Mouse (Mus musculus): ENCODE results near the gene Psmg4. TPM values are rescaled to one million over a fixed set of nuclear protein-coding genes. Genes with fewer than 3 reads are reported as not detected.

Gene Psmg4
- polyA plus RNA-seq, 1 experiment = 102 TPM

DNA sequence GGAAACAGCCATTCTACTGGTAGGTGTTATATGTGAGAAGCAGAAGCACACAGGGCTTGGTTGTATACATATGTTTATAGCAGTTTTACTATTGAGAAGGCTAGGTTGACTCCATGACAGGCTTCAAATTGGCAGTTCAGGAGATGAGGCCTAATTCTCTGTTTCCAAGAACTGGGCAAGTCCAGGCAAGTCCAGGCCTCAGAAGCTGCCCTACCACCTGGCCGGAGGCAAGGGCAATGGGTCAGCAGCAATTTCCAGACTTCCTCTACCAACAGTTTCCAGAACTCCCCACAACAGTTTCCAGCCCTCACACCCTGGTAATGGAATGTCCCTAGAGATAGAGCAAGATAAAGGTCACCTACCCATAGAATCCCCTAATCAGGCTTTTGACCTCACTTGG is 2.8 kb upstream of the Psmg4 start:
- peaks cover 5% of the 10 kb centered on the region; the same call in 1 of the 2 replicates for H3K4me1 ChIP-seq (ENCODE audit: control insufficient read depth, insufficient read depth, insufficient read length, low read length)
- no peak overlapping the region for H3K4me3 ChIP-seq (ENCODE audit: low read depth, low read length)
- H3K27me3 ChIP-seq (ENCODE audit: control insufficient read depth, insufficient read depth, low read length) = no peaks in the 10 kb centered on the region
- no peaks in the 10 kb centered on the region for H3K36me3 ChIP-seq (ENCODE audit: control insufficient read depth, insufficient read depth, low read length)
- WGBS = 96% methylated on average over 1 of the region's 1 CpGs
- H3K27ac ChIP-seq (ENCODE audit: insufficient read depth, low read depth, low read length) = no peak overlapping the region
- TF ChIP-seq POLR2A (IDR thresholded peaks at IDR 0.05; ENCODE audit: low read depth, low read length) (no peak), CTCF (IDR thresholded peaks at IDR 0.05; ENCODE audit: extremely low read depth, insufficient read length, insufficient replicate concordance, low read depth, low read length) (no peak)

DNA sequence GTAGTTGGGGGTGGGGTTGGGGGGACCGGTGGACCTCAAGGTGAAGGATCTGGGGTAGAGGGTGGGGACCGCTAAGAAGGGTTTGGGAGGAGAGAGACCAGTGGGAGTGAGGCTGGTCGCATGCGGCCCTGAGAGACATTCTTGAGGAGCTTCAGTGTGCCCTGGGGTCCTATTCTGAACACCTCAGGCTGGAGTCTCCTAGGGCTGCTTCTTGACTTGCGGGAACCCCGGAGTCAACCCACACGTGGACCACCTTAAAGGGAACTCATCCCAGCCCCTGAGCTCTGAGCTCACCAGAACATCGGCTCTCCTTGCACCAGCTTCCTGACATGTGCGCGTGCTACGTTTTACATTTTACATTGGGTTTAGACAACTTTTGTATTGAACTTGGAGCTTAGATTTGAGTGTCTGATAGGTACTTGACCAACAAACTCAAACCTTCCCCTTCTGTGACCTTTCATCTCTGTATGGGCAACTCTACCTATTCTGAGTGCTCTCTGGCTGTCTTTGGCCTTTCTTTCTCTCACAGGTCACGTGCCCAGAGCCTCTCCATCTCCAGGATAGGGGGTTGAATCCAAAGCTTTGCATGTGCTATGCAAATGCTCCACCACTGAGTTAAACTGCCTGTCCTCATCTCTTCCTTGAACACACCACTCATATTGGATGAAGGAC is 676 bp downstream of the Psmg4 start:
- Histone ChIP-seq H3K4me1 (ENCODE audit: control insufficient read depth, insufficient read depth, insufficient read length, low read length) (peaks cover 5% of the 10 kb centered on the region; the same call in 1 of the 2 replicates), H3K27ac (ENCODE audit: insufficient read depth, low read depth, low read length) (no peak overlapping the region), H3K4me3 (ENCODE audit: low read depth, low read length) (peak overlapping the region; percentile 100), H3K27me3 (ENCODE audit: control insufficient read depth, insufficient read depth, low read length) (no peaks in the 10 kb centered on the region), H3K36me3 (ENCODE audit: control insufficient read depth, insufficient read depth, low read length) (peaks cover 4% of the 10 kb centered on the region)
- 28% methylated on average over 12 of the region's 12 CpGs for WGBS
- TF ChIP-seq POLR2A (IDR thresholded peaks at IDR 0.05; ENCODE audit: low read depth, low read length) (no peak), CTCF (IDR thresholded peaks at IDR 0.05; ENCODE audit: extremely low read depth, insufficient read length, insufficient replicate concordance, low read depth, low read length) (no peak)

DNA sequence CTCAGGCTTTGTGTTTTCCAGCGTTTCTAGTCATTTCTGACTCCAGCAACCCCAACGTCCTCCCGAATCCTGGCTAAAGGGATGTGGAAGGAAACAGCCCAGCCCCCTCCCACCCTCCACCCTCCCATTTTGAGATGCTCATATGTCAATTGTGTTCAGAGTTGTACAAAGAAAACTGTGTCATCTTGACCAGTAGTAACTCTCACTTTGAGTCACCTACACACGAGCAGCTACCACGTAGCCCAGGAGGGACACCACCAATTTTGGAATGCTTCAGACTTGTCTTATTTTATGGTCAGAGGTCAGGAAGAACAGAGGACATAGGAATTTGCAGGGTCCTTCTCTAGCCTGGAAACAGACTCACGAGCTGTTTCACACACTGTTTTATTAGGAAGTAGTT is 11.3 kb downstream of the Psmg4 start:
- 0 out of 2 replicates have a peak, but pooled peaks cover 4% of the 10 kb centered on the region for H3K36me3 ChIP-seq (ENCODE audit: control insufficient read depth, insufficient read depth, low read length)
- no peak for TF ChIP-seq CTCF (IDR thresholded peaks at IDR 0.05; ENCODE audit: extremely low read depth, insufficient read length, insufficient replicate concordance, low read depth, low read length)
- TF ChIP-seq POLR2A (IDR thresholded peaks at IDR 0.05; ENCODE audit: low read depth, low read length) = no peak
- no peak overlapping the region for H3K4me3 ChIP-seq (ENCODE audit: low read depth, low read length)
- no peak overlapping the region for H3K27ac ChIP-seq (ENCODE audit: insufficient read depth, low read depth, low read length)
- 94% methylated on average over 6 of the region's 6 CpGs for WGBS
- no peaks in the 10 kb centered on the region for H3K27me3 ChIP-seq (ENCODE audit: control insufficient read depth, insufficient read depth, low read length)
- no peaks in the 10 kb centered on the region for H3K4me1 ChIP-seq (ENCODE audit: control insufficient read depth, insufficient read depth, insufficient read length, low read length)

DNA sequence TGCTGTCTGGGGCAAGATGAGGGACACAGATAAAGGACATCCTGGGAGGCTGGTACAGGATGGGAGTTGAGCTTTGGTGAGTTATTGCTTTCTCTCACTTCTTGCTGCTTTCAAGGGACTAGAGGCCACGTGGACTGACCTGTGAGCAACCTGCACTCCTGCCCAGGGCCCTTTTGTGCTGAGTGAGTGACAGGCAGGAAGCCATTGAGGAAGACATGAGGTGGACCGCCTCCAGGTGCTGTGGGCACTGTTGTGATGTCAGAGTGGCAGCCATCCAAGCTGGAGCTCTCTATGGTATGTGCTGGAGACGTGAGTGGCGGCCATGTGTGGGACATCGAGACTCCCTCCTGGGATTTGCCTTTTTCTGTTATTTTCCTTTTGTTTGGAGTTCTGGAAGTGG is 18.9 kb downstream of the Psmg4 start:
- Histone ChIP-seq H3K27me3 (ENCODE audit: control insufficient read depth, insufficient read depth, low read length) (no peaks in the 10 kb centered on the region), H3K4me1 (ENCODE audit: control insufficient read depth, insufficient read depth, insufficient read length, low read length) (no peaks in the 10 kb centered on the region), H3K4me3 (ENCODE audit: low read depth, low read length) (no peak overlapping the region), H3K36me3 (ENCODE audit: control insufficient read depth, insufficient read depth, low read length) (peaks cover 20% of the 10 kb centered on the region), H3K27ac (ENCODE audit: insufficient read depth, low read depth, low read length) (no peak overlapping the region)
- TF ChIP-seq CTCF (IDR thresholded peaks at IDR 0.05; ENCODE audit: extremely low read depth, insufficient read length, insufficient replicate concordance, low read depth, low read length) = no peak
- TF ChIP-seq POLR2A (IDR thresholded peaks at IDR 0.05; ENCODE audit: low read depth, low read length) = no peak
- 85% methylated on average over 5 of the region's 5 CpGs for WGBS

DNA sequence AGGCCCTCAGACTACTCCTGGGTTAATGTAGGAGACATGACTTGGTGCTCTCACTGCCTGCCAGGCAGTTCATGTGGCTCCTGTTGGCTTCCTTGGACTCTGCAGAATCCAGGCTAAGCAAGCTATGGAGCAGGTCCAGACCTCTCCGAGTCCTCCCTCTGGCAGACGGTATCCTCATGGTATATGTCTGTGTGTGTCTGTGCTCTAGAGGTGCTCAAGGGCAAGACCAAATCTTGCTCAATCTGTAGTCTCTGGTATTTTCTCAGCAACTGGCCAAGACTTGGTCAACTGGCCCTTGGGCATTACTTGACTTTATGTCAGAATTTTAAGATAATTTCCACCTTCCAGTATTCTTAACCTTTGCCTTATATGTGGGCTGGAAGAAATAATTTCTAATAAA is 22.6 kb downstream of the Psmg4 start:
- WGBS = 90% methylated on average over 2 of the region's 2 CpGs
- Histone ChIP-seq H3K36me3 (ENCODE audit: control insufficient read depth, insufficient read depth, low read length) (peaks cover 14% of the 10 kb centered on the region), H3K4me1 (ENCODE audit: control insufficient read depth, insufficient read depth, insufficient read length, low read length) (no peaks in the 10 kb centered on the region), H3K27ac (ENCODE audit: insufficient read depth, low read depth, low read length) (no peak overlapping the region), H3K4me3 (ENCODE audit: low read depth, low read length) (no peak overlapping the region), H3K27me3 (ENCODE audit: control insufficient read depth, insufficient read depth, low read length) (no peaks in the 10 kb centered on the region)
- TF ChIP-seq POLR2A (IDR thresholded peaks at IDR 0.05; ENCODE audit: low read depth, low read length) = no peak
- TF ChIP-seq CTCF (IDR thresholded peaks at IDR 0.05; ENCODE audit: extremely low read depth, insufficient read length, insufficient replicate concordance, low read depth, low read length) = no peak

DNA sequence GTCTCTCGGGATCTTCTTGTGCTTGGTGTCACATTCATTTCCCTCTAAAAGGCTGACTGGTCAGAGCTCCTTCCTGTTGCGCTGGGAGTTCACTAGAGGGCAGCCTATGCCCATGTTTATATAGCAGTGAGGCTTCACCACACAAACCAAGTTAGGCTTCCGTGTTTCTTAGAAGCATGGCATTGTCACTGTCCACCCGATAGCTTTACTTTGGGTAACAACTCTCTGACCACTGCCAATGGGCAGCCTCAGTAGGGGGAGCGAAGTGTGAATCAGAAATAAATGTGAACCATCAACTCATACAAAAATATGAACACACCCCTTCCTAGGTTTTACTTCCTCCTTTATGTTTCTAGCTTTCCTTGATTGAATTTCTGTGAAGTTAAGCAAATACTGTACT is 24.8 kb downstream of the Psmg4 start:
- 7% methylated on average over 5 of the region's 5 CpGs for WGBS
- TF ChIP-seq CTCF (IDR thresholded peaks at IDR 0.05; ENCODE audit: extremely low read depth, insufficient read length, insufficient replicate concordance, low read depth, low read length) = peak; percentile 74; the same call in 1 of the 2 replicates
- no peak for TF ChIP-seq POLR2A (IDR thresholded peaks at IDR 0.05; ENCODE audit: low read depth, low read length)
- Histone ChIP-seq H3K4me3 (ENCODE audit: low read depth, low read length) (no peak overlapping the region), H3K27me3 (ENCODE audit: control insufficient read depth, insufficient read depth, low read length) (no peaks in the 10 kb centered on the region), H3K36me3 (ENCODE audit: control insufficient read depth, insufficient read depth, low read length) (peaks cover 10% of the 10 kb centered on the region), H3K27ac (ENCODE audit: insufficient read depth, low read depth, low read length) (no peak overlapping the region), H3K4me1 (ENCODE audit: control insufficient read depth, insufficient read depth, insufficient read length, low read length) (peaks cover 7% of the 10 kb centered on the region; the same call in 1 of the 2 replicates)

DNA sequence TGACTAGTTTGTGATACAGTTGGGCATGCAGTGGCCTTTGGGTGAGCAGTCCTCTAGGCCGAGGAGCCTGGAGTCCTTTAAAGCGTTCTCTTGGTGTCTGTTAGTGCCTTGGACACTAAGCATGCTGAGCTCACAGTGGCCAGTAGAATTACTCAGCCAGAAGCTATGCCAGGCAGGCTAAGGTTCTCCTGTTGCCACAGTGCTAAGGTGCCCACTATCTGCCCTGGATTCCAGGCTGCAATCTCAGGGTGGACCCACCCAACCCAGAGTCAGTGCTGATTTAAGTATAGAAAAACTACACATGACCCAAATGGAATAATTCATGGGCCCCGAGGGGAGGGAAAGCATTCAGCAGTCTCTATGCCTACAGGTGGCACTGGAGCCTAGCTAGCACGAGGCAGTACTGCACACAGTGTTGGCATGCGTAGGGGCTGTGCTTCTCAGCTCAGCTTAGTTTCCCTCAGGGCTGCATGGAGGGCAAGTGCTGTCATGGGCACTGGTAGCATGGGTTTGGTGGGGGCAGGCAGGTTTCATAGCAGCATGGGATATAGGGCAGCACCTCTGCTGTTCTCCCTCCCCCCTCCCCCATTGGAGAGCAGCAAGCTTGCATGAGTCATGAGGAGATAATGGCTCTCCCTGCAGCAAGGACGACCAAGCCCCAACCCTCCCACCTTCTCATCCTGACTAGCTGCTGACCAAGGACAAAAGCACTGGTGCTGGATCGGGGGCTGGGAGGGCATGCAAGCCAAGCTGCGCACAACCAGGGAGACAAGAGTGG is 29.8 kb downstream of the Psmg4 start:
- Histone ChIP-seq H3K27ac (ENCODE audit: insufficient read depth, low read depth, low read length) (no peak overlapping the region), H3K4me3 (ENCODE audit: low read depth, low read length) (no peak overlapping the region), H3K27me3 (ENCODE audit: control insufficient read depth, insufficient read depth, low read length) (no peaks in the 10 kb centered on the region), H3K36me3 (ENCODE audit: control insufficient read depth, insufficient read depth, low read length) (peaks cover 19% of the 10 kb centered on the region), H3K4me1 (ENCODE audit: control insufficient read depth, insufficient read depth, insufficient read length, low read length) (peaks cover 8% of the 10 kb centered on the region; the same call in 1 of the 2 replicates)
- no peak for TF ChIP-seq CTCF (IDR thresholded peaks at IDR 0.05; ENCODE audit: extremely low read depth, insufficient read length, insufficient replicate concordance, low read depth, low read length)
- no peak for TF ChIP-seq POLR2A (IDR thresholded peaks at IDR 0.05; ENCODE audit: low read depth, low read length)
- 80% methylated on average over 8 of the region's 8 CpGs for WGBS
